Mouse (Mus musculus): ENCODE results near the gene Adora1. TPM values are rescaled to one million over a fixed set of nuclear protein-coding genes. Genes with fewer than 3 reads are reported as not detected.
A peak's percentile ranks its signal among the peaks of the same experiment; 100 is the strongest.

Adora1 gene
- polyA plus RNA-seq, 1 experiment from 2014 or later = 0.12 TPM

GRCm38 (mm10) chr1:134225375-134225774 is 9.9 kb downstream of the Adora1 start:
- H3K4me2 ChIP-seq = no peak overlapping the region
- no peak overlapping the region for H3K27ac ChIP-seq
- no peak for DNase-seq
- H3K4me3 ChIP-seq (replicated peaks) = no peak overlapping the region
- ATAC-seq (ENCODE audit: low read depth) = no peak
- no peak overlapping the region for H3K9ac ChIP-seq
- no peaks in the 10 kb centered on the region for H3K36me3 ChIP-seq
- H3K4me1 ChIP-seq (replicated peaks) = peaks cover 15% of the 10 kb centered on the region
- no peaks in the 10 kb centered on the region for H3K9me3 ChIP-seq (replicated peaks)
- H3K27me3 ChIP-seq = peaks cover 20% of the 10 kb centered on the region
- WGBS (ENCODE audit: insufficient replicate concordance) = 71% methylated on average over 5 of the region's 5 CpGs

- Histone ChIP-seq H3K4me3 (replicated peaks) (no peak overlapping the region), H3K4me1 (replicated peaks) (peaks cover 15% of the 10 kb centered on the region), H3K27ac (no peak overlapping the region), H3K4me2 (no peak overlapping the region), H3K36me3 (no peaks in the 10 kb centered on the region), H3K9ac (no peak overlapping the region), H3K27me3 (peaks cover 20% of the 10 kb centered on the region), H3K9me3 (replicated peaks) (no peaks in the 10 kb centered on the region)
- ATAC-seq (ENCODE audit: low read depth) (no peak), DNase-seq (no peak)
- WGBS (ENCODE audit: insufficient replicate concordance) = 71% methylated on average over 12 of the region's 12 CpGs
These were observed 10.5 kb downstream of the Adora1 start for GRCm38 (mm10) chr1:134224649-134225227.

DNA sequence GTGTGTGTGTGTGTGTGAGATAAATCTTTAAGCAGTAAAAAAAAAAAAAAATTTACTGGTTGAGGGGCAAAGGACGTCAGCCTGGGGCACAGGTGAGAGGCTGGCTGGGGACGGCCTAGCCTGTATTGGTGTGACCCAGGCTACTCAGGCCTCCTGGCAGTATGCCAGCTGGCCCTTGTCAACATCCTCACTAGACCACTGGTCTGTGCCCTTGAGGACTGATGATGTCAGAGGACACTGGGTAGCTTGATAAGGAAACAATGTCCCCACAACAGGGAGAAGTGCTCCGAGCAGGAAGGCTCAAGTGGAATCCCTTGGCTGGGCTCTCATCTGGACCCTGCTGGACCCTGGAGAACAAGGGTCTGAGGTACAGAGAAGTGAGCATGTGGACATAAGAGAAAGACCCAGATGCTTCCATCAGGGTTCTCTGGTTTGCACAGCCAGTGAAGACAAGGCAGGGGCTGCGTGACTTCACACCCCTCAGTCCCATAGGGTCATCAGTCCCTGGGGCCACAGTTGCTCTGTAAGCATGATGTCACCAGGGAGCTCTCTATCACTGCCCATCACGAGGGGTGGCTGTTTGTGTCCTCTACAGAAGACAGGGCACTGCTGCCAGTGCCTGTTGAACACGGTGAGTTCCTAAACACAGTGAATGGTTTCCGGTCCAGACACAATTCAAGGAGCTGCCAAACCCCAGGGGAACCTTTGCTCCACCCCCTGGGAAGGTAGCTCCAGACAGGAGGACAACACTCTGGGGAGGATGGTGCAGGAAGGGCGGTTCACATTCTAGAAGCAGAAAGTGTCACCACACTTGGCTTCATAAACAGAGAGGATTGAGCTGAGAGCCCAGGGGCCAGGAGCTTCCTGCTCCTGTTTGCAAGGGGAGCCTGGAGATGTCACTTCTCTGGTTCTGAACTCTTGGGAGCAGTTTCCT is 12.8 kb downstream of the Adora1 start:
- ATAC-seq (ENCODE audit: low read depth) (peak; percentile 58), DNase-seq (no peak)
- Histone ChIP-seq H3K9ac (no peak overlapping the region), H3K4me3 (replicated peaks) (no peak overlapping the region), H3K9me3 (replicated peaks) (no peaks in the 10 kb centered on the region), H3K4me1 (replicated peaks) (peaks cover 15% of the 10 kb centered on the region), H3K27me3 (peaks cover 20% of the 10 kb centered on the region), H3K36me3 (no peaks in the 10 kb centered on the region), H3K27ac (no peak overlapping the region), H3K4me2 (no peak overlapping the region)
- 33% methylated on average over 8 of the region's 8 CpGs for WGBS (ENCODE audit: insufficient replicate concordance)

GRCm38 (mm10) chr1:134221172-134221571 is 14.1 kb downstream of the Adora1 start:
- no peak for ATAC-seq (ENCODE audit: low read depth)
- Histone ChIP-seq H3K4me2 (no peak overlapping the region), H3K4me1 (replicated peaks) (peaks cover 15% of the 10 kb centered on the region), H3K27me3 (peaks cover 17% of the 10 kb centered on the region), H3K27ac (no peak overlapping the region), H3K36me3 (no peaks in the 10 kb centered on the region), H3K9me3 (replicated peaks) (no peaks in the 10 kb centered on the region), H3K4me3 (replicated peaks) (no peak overlapping the region), H3K9ac (no peak overlapping the region)
- DNase-seq = no peak
- WGBS (ENCODE audit: insufficient replicate concordance) = 67% methylated on average over 1 of the region's 1 CpGs

- no peak for DNase-seq
- H3K27me3 ChIP-seq = peaks cover 14% of the 10 kb centered on the region
- no peak overlapping the region for H3K4me2 ChIP-seq
- H3K9me3 ChIP-seq (replicated peaks) = no peaks in the 10 kb centered on the region
- no peak overlapping the region for H3K4me3 ChIP-seq (replicated peaks)
- 72% methylated on average over 5 of the region's 5 CpGs for WGBS (ENCODE audit: insufficient replicate concordance)
- no peak for ATAC-seq (ENCODE audit: low read depth)
- H3K9ac ChIP-seq = no peak overlapping the region
- H3K27ac ChIP-seq = no peak overlapping the region
- no peaks in the 10 kb centered on the region for H3K36me3 ChIP-seq
- H3K4me1 ChIP-seq (replicated peaks) = peaks cover 15% of the 10 kb centered on the region
These were observed 15.6 kb downstream of the Adora1 start for GRCm38 (mm10) chr1:134219608-134220007.

- ATAC-seq (ENCODE audit: low read depth) (no peak), DNase-seq (no peak)
- Histone ChIP-seq H3K4me2 (no peak overlapping the region), H3K4me3 (replicated peaks) (no peak overlapping the region), H3K4me1 (replicated peaks) (peaks cover 30% of the 10 kb centered on the region), H3K9me3 (replicated peaks) (no peaks in the 10 kb centered on the region), H3K27me3 (0 out of 2 replicates have a peak, but pooled peaks cover 3% of the 10 kb centered on the region), H3K27ac (no peak overlapping the region), H3K9ac (no peak overlapping the region), H3K36me3 (no peaks in the 10 kb centered on the region)
- WGBS (ENCODE audit: insufficient replicate concordance) = 52% methylated on average over 3 of the region's 3 CpGs
These were observed 17.3 kb downstream of the Adora1 start for GRCm38 (mm10) chr1:134217942-134218341.

GRCm38 (mm10) chr1:134217028-134217481 is 18.2 kb downstream of the Adora1 start:
- ATAC-seq (ENCODE audit: low read depth) (no peak), DNase-seq (no peak)
- Histone ChIP-seq H3K27ac (no peak overlapping the region), H3K36me3 (no peaks in the 10 kb centered on the region), H3K27me3 (0 out of 2 replicates have a peak, but pooled peaks cover 3% of the 10 kb centered on the region), H3K4me2 (no peak overlapping the region), H3K4me3 (replicated peaks) (no peak overlapping the region), H3K9me3 (replicated peaks) (no peaks in the 10 kb centered on the region), H3K9ac (no peak overlapping the region), H3K4me1 (replicated peaks) (peaks cover 33% of the 10 kb centered on the region)
- 44% methylated on average over 12 of the region's 12 CpGs for WGBS (ENCODE audit: insufficient replicate concordance)

DNA sequence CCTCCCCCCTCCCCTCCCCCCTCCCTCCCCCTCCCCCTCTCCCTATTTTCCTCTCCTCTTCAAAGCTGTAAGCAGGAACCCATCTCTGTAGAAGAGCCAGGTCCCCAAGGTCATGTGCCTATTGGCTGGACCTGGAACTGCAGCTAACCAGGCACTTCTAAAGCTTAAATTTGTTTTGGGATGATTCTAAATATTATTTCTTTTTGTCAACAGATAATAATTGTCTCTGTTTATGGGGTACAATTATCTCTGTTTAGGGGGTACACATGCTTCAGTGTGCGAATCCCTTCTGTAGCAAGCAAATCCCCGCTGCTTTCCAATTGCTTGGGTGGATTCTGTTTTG is 18.6 kb downstream of the Adora1 start:
- DNase-seq (no peak), ATAC-seq (ENCODE audit: low read depth) (no peak)
- peaks cover 29% of the 10 kb centered on the region for H3K4me1 ChIP-seq (replicated peaks)
- no peak overlapping the region for H3K4me2 ChIP-seq
- no peak overlapping the region for H3K4me3 ChIP-seq (replicated peaks)
- 69% methylated on average over 2 of the region's 2 CpGs for WGBS (ENCODE audit: insufficient replicate concordance)
- no peaks in the 10 kb centered on the region for H3K36me3 ChIP-seq
- no peak overlapping the region for H3K27ac ChIP-seq
- no peaks in the 10 kb centered on the region for H3K9me3 ChIP-seq (replicated peaks)
- H3K9ac ChIP-seq = no peak overlapping the region
- H3K27me3 ChIP-seq = peaks cover 3% of the 10 kb centered on the region; the same call in 1 of the 2 replicates

- Histone ChIP-seq H3K9me3 (replicated peaks) (no peaks in the 10 kb centered on the region), H3K9ac (no peak overlapping the region), H3K4me1 (replicated peaks) (peaks cover 23% of the 10 kb centered on the region), H3K27ac (no peak overlapping the region), H3K4me2 (no peak overlapping the region), H3K27me3 (peaks cover 3% of the 10 kb centered on the region), H3K4me3 (replicated peaks) (no peak overlapping the region), H3K36me3 (no peaks in the 10 kb centered on the region)
- DNase-seq (no peak), ATAC-seq (ENCODE audit: low read depth) (no peak)
- WGBS (ENCODE audit: insufficient replicate concordance) = 38% methylated on average over 11 of the region's 11 CpGs
These were observed 19.2 kb downstream of the Adora1 start for GRCm38 (mm10) chr1:134215751-134216628.

- Histone ChIP-seq H3K9ac (no peak overlapping the region), H3K27ac (no peak overlapping the region), H3K9me3 (replicated peaks) (no peaks in the 10 kb centered on the region), H3K4me2 (no peak overlapping the region), H3K36me3 (no peaks in the 10 kb centered on the region), H3K27me3 (peaks cover 8% of the 10 kb centered on the region), H3K4me3 (replicated peaks) (no peak overlapping the region), H3K4me1 (replicated peaks) (peaks cover 22% of the 10 kb centered on the region)
- 61% methylated on average over 7 of the region's 7 CpGs for WGBS (ENCODE audit: insufficient replicate concordance)
- no peak for ATAC-seq (ENCODE audit: low read depth)
- DNase-seq = no peak
These were observed 20.2 kb downstream of the Adora1 start for GRCm38 (mm10) chr1:134215059-134215458.

DNA sequence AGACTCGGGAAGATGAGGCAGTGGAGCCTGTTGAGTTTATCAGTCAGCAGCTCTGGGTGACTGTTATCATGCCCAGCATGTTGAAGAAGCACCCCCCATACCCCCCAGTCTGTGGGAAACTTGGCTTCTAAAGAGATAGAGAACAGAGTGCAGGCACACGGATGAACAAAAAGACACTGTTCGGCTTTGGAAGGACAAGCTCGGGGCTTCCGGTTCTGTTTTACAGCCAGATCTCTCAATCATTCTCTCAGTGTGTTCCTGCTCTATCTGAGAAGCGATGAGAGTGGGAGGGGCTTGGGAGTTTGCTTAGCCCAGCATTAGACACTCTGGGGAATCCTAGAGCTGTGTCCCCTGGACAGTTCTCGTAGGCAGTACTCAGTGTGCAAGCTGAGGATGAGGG is 21.8 kb downstream of the Adora1 start:
- H3K36me3 ChIP-seq = no peaks in the 10 kb centered on the region
- H3K27me3 ChIP-seq = peaks cover 10% of the 10 kb centered on the region
- 0 out of 2 replicates have a peak overlapping the region, but pooled peaks have one; percentile 20 for H3K9ac ChIP-seq
- H3K4me1 ChIP-seq (replicated peaks) = peaks cover 22% of the 10 kb centered on the region
- peak overlapping the region; percentile 35; the same call in 1 of the 2 replicates for H3K27ac ChIP-seq
- 22% methylated on average over 7 of the region's 7 CpGs for whole genome bisulfite sequencing (ENCODE audit: insufficient replicate concordance)
- H3K4me2 ChIP-seq = peak overlapping the region; percentile 41
- ATAC-seq (ENCODE audit: low read depth) (peak; percentile 86), DNase-seq (peak; percentile 40)
- H3K9me3 ChIP-seq (replicated peaks) = no peaks in the 10 kb centered on the region
- no peak overlapping the region for H3K4me3 ChIP-seq (replicated peaks)
